Mouse (Mus musculus) adrenal gland, postnatal 14 days (tissue): ENCODE results near the gene Asap2. TPM values are rescaled to one million over a fixed set of nuclear protein-coding genes. Genes with fewer than 3 reads are reported as not detected.

Experiments used
- DNase-seq: peaks from one replicate; pipeline ENCODE4 v3.0.0; 2021; ENCODE audit warnings: mixed read lengths
- total RNA-seq: library from RNA; stranded (reverse); gene quantifications from 2 replicates; pipeline ENCODE4 v1.2.3, GENCODE M21; 2021

Asap2 gene
- total RNA-seq, 1 experiment from 2014 or later = 17.0 TPM

DNA sequence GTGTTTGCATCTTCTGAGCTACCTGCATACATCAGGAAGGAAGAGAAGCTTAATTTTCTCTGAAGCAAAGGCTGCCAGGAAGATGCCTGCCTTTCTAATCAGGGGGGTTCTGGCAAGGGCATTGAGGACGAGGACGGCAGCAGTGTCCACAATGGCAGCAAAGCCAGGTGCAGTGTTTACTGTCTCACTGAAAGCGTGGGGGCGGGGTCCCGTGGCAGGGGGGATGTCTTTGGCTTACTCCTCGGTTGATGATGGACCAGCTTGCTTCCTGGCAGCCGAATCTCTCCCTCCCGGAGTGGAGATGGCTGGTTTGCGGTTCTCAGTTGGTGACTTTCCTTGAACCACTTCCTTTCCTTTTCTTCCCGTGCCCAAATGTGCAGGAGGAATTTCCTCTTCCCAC lies 142.3 kb downstream of the Asap2 start:
- peak; percentile 34 for DNase-seq

DNA sequence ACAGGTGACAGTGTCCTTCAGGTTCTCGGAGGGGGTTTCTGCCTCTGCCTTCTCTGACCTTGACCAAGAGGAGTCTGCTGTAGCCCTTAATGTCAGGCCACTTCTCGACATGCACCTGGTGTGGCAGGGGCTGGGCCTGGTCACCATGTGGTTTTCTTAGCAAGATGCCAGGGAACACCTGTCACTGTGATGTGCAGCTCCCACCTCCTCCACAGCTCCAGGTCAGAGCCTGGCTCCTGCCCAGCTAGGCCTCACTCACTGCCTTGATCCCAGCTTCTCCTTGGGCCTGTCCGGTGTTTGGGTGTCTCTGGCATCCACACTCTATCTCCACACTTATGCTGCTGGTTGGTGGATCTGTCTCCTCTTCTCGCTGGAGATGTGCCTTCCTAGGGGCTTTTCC lies 142.8 kb downstream of the Asap2 start:
- DNase-seq = no peak

DNA sequence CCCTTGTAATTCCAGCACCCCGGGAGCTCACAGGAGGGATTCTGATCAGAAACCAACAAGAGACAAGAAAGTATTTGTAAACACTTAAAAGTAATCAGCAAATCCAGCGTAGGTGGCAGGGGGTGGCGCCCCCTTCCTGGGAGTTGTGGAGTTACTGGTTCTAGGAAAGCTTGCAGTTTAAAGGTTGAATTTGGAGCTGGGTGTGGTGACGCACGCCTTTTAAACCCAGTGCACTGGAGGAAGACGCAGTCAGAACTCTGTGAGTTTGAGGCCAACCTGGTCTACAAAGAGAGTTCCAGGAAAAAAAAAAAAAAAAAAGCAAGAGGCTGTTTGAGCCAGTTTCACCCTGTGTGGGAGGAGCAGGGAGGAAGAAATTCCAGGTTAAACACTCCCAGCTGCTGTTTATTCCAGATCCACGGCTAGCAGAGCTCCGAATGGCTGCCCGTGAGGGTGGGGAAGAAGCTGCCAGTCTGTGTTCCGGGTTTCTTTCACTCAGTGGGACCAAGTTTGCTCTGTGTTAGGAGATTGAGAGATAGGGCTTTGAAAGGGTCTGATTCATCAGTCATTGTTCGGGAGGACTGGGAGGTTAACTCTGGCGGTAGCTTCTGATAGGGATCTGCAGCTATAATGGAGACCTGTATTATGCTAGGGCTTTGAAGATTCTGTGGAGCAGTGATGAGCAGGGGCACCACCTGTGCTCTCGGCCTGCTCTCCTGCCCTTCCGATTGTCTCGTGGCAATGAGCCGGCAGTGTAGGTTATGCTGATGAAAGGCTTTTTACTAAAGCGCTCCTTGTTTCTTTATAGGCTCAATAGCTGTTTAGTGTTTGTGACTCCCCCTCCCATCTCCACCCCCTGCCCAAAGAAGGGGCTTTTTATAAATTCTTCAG lies 144.0 kb downstream of the Asap2 start:
- peak; percentile 57 for DNase-seq

DNA sequence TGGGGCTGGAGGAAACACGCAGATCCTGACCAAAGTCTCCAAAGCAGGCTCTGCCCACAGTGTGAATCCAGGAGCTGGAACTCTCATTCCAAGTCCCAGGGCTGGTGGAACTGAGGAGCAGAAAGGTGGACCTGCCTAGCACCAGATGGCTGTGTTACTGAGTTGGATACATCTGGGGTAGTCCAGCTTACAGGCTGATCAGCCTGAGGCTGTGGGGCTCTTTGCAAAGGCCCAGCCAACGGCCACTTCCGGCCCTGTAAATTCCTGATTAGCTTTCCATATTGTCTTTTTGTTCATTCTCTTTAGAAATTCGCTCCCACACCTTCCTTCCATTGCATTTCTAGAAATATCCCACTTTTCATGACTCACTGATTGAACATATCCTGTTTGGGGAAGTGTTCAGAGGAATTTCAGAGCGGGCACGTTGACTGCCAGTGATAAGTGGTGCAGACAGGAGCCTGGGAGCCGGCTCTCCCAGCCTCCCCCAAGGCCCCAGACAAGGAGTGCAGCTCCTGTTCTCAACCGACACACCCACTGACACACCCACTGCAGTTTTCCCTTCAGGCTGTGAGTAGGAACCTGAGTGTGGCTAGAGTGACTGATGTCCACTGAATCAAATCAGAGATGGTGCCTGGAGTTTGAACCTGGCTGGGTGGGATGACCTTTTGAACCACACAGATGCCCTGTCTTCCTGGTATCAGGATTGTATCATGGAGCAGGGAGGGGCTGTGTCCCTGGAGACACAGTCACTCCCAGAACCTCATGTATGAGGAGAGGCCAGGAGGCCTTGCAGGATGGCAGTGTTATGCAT lies 145.6 kb downstream of the Asap2 start:
- peak; percentile 59 for DNase-seq

DNA sequence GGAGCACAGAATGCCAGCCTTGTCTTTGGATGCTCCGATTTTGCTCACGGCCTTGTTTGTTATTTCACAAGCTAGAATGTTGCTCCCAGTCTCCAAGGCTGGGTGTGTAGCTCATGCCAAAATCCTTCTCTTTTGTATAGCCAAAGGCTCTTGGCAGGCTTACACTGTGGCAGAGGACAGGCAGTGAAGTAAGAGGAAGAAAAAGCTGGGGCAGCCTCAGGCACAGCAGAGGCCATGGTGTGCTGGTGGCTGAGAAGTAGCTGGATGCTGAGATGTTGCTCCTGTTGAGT lies 146.1 kb downstream of the Asap2 start:
- DNase-seq = peak; percentile 77

DNA sequence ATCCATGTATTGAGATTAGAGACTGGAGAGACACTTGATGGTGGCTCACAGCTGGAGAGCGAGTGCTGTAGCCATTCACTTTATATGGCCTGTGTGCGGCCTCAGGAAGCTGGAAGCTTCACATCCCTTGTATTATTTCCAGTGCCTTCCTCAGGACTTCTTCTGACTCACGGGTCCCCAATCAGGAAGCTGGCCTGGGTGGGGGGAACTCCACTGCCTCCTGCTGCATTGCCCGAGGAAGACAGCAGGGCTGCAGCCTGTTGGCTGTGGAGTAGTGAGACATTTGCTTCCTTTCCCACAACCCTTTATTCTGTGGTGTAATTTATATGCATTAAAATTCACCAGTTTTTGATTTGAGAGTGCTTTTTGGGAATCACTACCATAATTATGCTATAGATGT lies 149.3 kb downstream of the Asap2 start:
- peak; percentile 61 for DNase-seq

DNA sequence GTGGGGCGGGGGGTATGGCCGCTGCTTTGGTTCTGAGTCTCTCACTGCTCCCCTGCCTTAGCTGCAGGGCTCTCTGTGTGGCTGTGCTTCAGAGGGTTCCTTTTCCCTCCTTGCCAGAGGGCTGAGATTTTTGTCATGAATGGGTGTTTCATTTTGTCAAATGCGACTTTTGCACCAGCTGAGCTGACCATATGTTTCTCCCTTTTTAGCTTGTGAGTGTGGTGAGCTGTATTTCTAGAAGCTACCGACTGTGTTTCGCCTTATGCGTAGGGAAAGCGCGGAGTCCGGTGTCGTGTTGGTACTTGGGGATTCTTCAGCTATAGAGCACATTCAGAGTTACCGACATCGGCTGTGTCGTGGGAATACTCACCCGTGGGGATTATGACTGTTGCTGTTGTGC lies 149.9 kb downstream of the Asap2 start:
- DNase-seq = no peak

DNA sequence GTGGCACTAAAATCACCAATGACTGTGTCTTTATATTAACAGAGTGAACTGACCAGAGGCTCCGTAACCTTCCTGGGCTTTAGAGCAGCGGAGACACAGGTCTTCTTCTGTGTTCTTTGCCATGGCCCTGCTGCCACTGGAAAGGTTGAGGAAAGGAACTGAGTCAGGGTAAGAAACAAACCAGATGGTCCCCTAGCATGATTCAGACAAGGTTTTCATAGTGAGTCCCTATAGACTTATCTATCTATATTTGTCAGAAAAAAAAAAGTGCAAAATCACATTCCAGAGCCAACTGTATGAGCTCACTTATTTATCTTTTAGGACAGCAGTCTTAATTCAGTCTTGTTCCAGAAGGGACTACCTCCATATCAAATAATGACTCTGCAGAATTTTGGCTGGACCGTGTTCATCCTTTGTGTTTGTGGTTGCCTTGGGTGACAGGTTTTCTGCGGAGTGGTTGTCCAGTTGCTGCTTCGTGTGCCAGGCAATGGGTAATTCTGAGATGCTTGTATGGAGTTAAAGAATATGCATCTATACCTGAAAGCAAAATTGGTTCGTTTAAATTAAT lies 150.6 kb downstream of the Asap2 start:
- DNase-seq = no peak

DNA sequence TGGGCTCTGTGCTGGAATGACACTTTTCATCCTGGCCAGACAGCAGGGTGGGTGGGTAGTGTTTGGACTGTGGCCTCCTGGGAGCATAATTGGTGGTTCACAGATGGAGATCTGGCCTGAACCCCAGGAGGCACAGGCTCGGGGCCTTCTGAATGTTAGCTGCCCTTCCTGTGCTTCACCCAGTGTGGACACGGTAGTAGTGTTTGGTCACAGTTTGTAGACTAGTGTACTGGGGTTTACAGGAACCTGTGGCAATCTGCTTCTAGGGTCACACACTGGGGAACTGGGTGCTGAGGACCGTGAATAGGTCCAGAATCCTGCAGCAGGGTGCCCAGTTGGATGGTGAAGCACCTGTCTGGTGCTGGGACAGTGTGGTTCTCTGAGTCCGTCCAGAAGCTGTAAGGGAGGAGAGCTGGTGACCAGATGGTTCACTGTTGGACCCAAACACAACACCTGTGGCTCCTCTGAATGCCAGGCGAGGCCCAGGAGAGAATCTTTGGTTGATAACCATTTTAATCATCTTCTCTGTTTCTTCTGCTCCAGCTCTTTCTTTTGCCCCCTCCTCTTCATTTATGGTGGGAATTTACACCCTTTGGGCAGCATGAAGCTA lies 151.5 kb downstream of the Asap2 start:
- no peak for DNase-seq

DNA sequence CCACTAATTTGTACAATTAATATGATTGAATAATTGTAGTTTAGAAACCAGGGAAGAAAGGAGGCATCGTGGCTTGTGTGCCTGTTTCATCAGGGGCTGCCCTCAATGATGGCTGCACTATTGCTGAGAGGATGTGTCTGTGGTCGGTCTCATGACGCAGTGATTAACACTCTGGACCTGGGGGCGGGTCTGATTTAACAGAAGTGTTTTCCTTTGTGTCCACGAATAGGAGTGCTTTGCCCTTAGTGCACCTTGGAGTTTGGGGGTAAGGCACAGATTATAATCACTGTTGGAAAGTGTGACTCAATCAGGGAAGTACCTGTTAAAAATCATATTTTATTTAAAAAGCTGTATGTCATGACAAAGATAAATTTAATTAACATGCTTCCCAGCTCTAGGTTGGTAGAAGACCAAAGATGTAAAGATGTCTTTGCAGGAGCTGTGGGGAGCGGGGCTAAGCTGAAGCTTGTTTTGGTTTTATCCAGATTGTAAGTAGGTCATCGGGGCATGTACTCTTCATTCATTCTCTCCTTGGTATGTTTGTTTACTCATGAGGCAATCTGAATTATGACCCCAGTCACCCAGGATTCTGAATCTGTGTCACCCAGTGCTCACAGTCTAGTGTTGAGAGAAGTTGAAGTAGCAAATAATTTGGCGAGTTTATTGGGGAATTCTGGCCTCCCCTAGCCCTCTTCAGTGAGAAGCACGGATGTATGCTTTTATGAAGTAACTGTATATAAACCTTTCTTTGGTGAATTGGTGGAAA lies 152.4 kb downstream of the Asap2 start:
- no peak for DNase-seq

DNA sequence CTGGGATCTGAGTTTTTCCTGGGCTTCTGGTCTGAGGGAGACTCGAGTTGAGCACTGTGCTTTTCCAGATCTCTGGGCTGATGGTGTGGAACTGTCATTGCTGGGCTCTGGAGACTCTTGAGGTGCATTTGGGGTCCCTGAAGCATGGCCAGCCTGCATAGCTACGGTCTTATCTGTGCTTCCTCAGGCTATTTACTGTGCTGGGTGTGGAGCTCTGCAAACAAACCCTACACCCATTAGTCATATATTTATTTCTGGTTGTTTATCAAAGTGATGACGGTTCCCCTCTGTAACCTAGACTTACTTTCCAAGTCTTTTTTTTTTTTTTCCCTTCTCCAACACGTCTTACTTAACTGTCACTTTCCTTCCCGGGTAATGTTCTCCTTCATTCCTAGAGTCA lies 154.3 kb downstream of the Asap2 start:
- DNase-seq = no peak

DNA sequence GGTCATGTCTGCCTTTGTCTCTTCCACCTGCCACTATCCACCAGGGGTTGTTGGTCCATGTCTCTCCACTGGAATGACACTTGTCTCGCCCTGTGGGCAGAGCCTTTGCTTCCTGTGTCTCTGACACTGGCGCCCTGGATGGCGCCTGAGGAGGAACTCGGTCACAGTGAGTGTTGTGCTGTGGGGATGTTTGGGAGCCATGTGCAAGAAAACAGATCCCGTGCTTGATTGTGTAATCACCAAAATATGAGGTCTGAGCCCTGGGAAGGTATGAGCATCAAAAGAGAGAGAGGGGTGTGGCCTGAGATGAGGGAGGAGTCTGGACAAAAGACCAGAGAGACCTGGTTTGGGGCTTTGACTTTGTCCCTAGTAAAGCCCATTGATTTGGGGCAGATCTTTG lies 154.8 kb downstream of the Asap2 start:
- no peak for DNase-seq

DNA sequence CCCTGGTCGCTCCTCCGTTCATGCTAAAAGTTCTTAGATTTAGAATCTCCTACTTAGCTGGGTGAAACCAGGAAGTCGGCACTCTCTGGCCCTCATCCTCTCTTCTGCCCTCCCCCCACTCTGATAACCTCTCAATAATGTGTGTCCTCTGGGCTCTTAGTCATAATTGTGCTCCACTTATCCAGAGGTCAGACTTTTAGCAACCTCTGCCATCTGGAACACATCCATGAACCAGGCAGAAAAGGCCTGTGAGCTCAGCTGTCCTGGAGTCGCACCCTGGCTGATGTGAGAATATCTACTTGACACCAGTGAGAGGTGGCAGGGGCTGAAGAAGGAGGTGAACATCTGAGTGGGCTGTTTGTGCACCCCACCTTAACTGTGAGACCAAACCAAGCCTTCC lies 156.6 kb downstream of the Asap2 start:
- peak; percentile 61 for DNase-seq

DNA sequence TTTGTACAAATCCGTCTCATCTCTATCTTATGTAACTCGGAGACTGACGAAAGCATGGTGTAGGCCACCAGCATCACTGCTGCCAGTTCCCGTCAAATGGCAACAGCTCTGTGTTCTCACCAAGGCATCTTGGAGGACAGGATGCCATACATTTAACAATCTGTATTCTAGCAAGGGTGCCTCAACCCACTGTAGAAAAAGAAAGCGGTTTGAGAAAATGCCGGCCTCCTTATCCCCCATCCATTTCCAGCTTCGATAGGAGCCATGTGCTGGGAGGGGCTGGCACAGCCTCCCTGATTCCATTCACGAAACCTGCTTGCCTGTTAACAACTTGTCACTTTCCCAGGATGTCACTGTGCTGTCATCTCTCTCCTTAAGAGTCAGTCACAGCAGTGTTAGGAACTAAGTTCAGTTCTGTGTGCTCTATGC lies 163.0 kb downstream of the Asap2 start:
- no peak for DNase-seq

DNA sequence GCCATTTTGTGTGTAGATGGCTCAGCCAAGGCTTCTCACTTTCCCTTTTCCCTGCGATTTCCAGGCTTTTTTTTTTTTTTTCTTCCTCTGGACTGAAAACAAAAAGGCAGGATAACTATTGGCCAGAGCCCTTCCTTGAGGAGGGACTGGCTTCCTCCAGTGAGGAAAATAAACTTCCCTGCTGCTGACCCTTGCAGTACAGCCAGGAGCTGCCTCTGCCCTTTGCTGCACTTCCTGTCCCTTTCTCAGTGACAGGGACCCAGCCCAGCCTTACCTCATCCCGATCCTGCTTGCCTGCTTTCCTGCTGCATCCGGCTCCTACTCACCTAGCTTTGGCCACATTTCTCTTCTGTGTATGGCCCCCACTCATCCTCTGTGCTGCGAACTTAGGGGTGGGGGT lies 164.8 kb downstream of the Asap2 start:
- no peak for DNase-seq

DNA sequence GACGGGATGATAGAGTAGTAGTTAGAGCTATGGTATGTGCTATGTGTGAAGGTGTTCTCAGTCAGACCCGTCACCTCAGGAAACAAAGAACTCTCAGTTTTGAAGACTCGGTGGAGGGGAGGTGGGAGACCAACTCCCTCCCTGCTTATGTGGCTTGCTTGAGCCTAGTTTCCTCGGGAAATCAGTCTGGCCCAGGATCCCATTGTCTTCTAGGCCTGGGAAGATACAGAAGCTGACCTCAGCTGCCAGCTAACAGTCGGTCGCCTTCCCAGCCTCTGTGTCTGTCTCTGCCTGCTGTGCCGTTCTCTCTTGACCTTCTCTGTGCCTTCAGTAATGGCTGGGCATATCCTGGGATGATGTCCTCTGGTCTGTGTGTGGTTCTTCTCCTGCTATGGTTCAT lies 169.0 kb downstream of the Asap2 start:
- DNase-seq = no peak

DNA sequence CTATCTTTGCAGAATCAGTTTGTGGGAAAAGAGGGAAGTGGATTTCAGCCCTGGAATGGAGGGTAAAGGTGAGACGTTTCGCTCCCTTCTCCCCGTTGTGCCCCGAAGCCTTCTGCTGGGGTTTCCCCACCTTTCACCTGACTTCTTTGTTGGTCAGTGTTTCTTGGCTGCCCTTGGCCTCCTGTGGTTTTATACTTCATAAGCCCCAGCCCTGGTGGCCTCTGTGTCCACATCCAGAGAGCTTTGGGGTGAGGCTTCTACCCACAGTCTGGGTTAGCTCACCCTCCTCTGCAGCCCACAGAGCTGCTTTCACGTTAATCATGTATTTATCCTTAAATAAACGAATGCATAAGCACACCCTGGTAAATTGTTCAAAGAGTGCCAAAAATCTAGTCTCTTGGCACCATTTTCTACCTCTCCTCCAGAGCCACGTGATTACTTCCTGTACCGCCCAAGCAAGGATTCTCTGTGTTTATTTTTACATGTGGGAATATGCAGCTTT lies 170.1 kb downstream of the Asap2 start:
- DNase-seq = no peak

DNA sequence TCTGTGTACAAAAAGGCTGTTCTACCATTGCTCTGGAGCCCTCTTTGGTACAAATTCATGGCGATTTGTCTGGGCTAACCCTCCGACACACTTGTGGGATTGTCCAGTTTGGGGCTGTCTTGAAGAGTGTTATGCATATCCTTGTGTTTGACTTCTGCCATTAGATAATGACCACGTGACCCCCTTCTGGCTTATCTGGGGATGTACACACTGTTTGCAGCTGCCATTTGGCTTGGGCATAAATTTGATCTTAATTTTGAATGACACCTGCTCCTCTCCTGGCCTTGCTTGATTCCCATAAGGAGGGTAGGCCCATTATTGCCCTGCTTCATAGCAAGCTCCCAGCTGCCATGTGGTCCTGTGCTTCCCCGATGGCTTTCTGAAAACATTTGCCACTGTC lies 171.6 kb downstream of the Asap2 start:
- DNase-seq = no peak

DNA sequence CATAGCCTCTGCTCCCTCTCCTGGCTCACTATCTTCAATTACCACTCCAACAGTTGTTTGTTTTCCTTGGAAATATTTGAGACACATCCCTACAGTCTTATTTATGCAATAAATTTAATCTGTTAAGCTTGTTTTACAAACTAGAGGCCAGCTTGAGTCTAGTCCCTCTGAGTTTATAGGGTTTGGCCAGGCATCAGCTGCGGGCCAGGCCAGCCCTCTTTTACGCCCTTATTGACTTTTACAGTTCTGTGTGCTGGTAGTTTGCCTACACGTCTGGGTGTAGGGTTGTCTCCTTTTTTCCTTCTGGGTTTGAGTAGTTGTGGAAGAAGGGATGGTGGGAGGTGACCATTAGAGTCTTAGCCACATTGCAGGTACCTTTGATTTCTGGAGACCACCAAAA lies 173.4 kb downstream of the Asap2 start:
- no peak for DNase-seq

DNA sequence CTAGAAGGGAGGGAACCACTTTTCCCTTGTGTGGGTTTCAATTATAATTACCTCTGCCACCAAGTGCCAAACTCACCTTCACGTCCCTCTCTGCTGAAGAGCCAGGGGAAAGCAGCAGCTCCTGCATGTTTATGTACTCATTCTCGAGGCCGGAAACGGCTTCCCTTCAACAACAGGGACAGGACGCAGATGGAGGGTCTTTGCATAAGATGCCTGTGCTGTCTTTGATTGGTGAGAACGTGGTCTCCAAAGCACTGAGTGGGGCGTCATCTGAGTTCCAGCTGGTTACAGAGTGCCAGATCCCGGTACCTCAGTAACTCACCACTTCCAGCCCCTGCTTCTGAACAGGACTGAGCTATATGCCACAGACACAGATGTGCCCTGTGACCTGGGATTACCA lies 174.0 kb downstream of the Asap2 start:
- DNase-seq = peak; percentile 11

DNA sequence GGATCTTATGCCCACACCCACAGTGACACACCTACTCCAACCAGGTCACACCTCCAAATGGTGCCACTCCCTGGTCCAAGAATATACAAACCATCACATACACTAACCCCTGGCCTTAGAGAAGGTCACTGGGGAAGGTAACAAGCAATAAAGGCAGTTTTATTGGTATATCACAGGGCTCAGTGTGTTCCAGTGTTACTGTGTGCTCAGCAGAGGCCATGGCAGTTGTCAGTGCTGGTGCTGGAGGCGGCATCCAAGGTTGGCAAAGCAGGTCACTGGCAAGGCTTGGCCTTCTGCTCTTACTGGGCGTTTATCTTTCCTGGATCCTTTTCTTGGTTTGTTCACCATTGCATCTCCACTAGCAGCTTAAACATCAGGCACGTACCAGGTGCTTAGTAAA lies 174.9 kb downstream of the Asap2 start:
- DNase-seq = no peak

DNA sequence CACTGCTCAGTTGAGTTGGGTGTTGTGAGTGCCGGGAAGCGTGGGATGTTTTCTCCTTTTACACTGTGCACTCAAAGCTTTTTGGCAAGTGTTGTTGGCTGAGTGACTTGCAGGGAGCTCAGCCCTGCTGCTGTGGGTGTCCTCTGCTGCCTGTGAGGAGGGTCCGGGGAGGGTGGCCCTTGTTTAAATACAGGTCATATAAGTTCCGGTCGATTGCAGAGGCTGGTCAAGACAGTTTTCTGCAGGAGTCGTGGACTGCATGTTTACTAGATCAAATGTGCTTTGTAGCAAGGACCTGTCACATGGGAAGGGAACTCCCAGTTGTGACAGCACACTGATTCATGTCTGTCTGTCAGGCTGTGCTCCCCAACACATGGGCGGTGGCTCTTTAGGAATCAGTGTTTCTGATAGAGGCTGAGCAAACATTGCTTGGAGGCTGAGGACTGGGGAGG lies 175.7 kb downstream of the Asap2 start:
- peak; percentile 34 for DNase-seq
